Mouse (Mus musculus) left cerebral cortex, adult 8-10 months (tissue): Measurements from ENCODE around the gene Cd300lf. TPM values are rescaled to one million over a fixed set of nuclear protein-coding genes. Genes with fewer than 3 reads are reported as not detected.

ENCODE experiments used
- DNase-seq, 2 experiments: peaks; one replicate each; pipeline ENCODE4 v3.0.0; 2022; ENCODE audit warnings: low spot score in 2 of 2
- total RNA-seq, 4 experiments: library from RNA; stranded (reverse); gene quantifications; 2 replicates each; pipeline ENCODE4 v1.2.4; 2022

The Cd300lf gene
- total RNA-seq, 4 experiments from 2014 or later: 0.30 to 2.6 (median 0.83) TPM

- no peak for DNase-seq
These were observed 56.4 kb downstream of the Cd300lf start for GRCm38 (mm10) chr11:115077436-115077835.

- no peak for DNase-seq
These were observed 57.9 kb downstream of the Cd300lf start for GRCm38 (mm10) chr11:115075859-115076258.

GRCm38 (mm10) chr11:115075407-115075806, 58.4 kb downstream of the Cd300lf start:
- no peak for DNase-seq

- DNase-seq: no peak
These were observed 60.8 kb downstream of the Cd300lf start for GRCm38 (mm10) chr11:115073002-115073401.

GRCm38 (mm10) chr11:115071631-115072294, 62.0 kb downstream of the Cd300lf start:
- DNase-seq: no peak

GRCm38 (mm10) chr11:115071015-115071551, 62.7 kb downstream of the Cd300lf start:
- no peak for DNase-seq

- no peak for DNase-seq
These were observed 67.0 kb downstream of the Cd300lf start for GRCm38 (mm10) chr11:115066768-115067167.

Other genes starting within 250 kb of the Cd300lf start
- under 1 TPM; 0.40 to 0.87 (median 0.73) TPM for gene Cd300a, start 244.0 kb downstream of the Cd300lf start, total RNA-seq
- gene Cd300lb, start 199.6 kb downstream of the Cd300lf start, total RNA-seq: not detected
- gene Cd300c, start 164.8 kb downstream of the Cd300lf start, total RNA-seq: not detected
- gene Cd300ld, start 144.1 kb downstream of the Cd300lf start, total RNA-seq: under 1 TPM in 2 of 4 experiments, not detected in 2; 0.21 to 0.46 TPM
- 10 to 100 TPM in 2 of 4 experiments, 1 to 10 TPM in 2; 3.7 to 15.1 (median 8.1) TPM for gene Cd300c2, start 132.1 kb downstream of the Cd300lf start, total RNA-seq
- not detected for gene Cd300ld2, start 117.8 kb downstream of the Cd300lf start, total RNA-seq
- gene Cd300ld4, start 107.0 kb downstream of the Cd300lf start, total RNA-seq: 1 to 10 TPM in 2 of 4 experiments, under 1 TPM in 1, not detected in 1; 0.46 to 1.6 (median 1.1) TPM
- gene Cd300ld5, start 96.2 kb downstream of the Cd300lf start, total RNA-seq: 1 to 10 TPM; 1.1 to 2.3 (median 1.2) TPM
- 1 to 10 TPM in 2 of 4 experiments, not detected in 2; 1.3 to 2.8 TPM for gene Cd300ld3, start 85.6 kb downstream of the Cd300lf start, total RNA-seq
- gene Cd300e, start 71.8 kb downstream of the Cd300lf start, total RNA-seq: under 1 TPM; 0.16 to 0.74 (median 0.44) TPM
- gene Rab37, start 42.6 kb downstream of the Cd300lf start, total RNA-seq: 1 to 10 TPM; 3.3 to 6.1 (median 4.8) TPM
- 10 to 100 TPM; 63.4 to 73.8 (median 67.8) TPM for gene Slc9a3r1, start 29.3 kb upstream of the Cd300lf start, total RNA-seq
- 10 to 100 TPM; 14.0 to 24.5 (median 16.9) TPM for gene Tmem104, start 53.5 kb upstream of the Cd300lf start, total RNA-seq
- gene Nat9, start 53.9 kb upstream of the Cd300lf start, total RNA-seq: 10 to 100 TPM; 27.0 to 33.4 (median 29.6) TPM
- 10 to 100 TPM; 32.4 to 37.5 (median 36.3) TPM for gene Grin2c, start 133.3 kb upstream of the Cd300lf start, total RNA-seq
- gene Fdxr, start 143.1 kb upstream of the Cd300lf start, total RNA-seq: 10 to 100 TPM; 15.1 to 20.1 (median 17.5) TPM
- gene Fads6, start 163.7 kb upstream of the Cd300lf start, total RNA-seq: 10 to 100 TPM; 18.4 to 21.9 (median 20.2) TPM
- gene Otop2, start 173.2 kb upstream of the Cd300lf start, total RNA-seq: 1 to 10 TPM in 3 of 4 experiments, under 1 TPM in 1; 0.91 to 3.2 (median 1.5) TPM
- under 1 TPM; 0.46 to 0.78 (median 0.59) TPM for gene Ush1g, start 188.0 kb upstream of the Cd300lf start, total RNA-seq
- under 1 TPM in 1 of 4 experiments, not detected in 3; 0.26 TPM for gene Otop3, start 200.7 kb upstream of the Cd300lf start, total RNA-seq
- 100 to 1,000 TPM; 103 to 118 (median 107) TPM for gene Hid1, start 233.8 kb upstream of the Cd300lf start, total RNA-seq
- gene Cdr2l, start 247.9 kb upstream of the Cd300lf start, total RNA-seq: 10 to 100 TPM; 26.1 to 27.7 (median 26.9) TPM